19 mouse cellular contexts compared by ENCODE assay signal in genomic region chr5:112391676-112392323, GRCm38 (mm10). TPM values are rescaled to one million over a fixed set of nuclear protein-coding genes. Genes with fewer than 3 reads are reported as not detected.
DNase-seq lines count a peak whose midpoint lies in the region; ATAC-seq and TF ChIP-seq lines count a peak whose summit lies in the region.
"Had no signal": no experiment of that assay in that cellular context is flagged by ENCODE, and none has a peak within 500 bp of the region (broad histone marks: within the 10 kb centered on the region; RNA-seq: fewer than 3 reads in every experiment).

No protein-coding gene starts in this region.

- H3K36me3 ChIP-seq in thymus, adult 2 months (ENCODE audit: control insufficient read depth, insufficient read depth, low read length): no peaks in the 10 kb centered on the region
- no peaks in the 10 kb centered on the region for H3K36me3 ChIP-seq in intestine, embryonic 15.5 days
- H3K36me3 ChIP-seq: liver, embryonic 12.5 days had no signal

- no peak for TF ChIP-seq CTCF in layer of hippocampus, adult 2 months (conservative IDR thresholded peaks at IDR 0.05)
- TF ChIP-seq CTCF in thymus, adult 2 months (IDR thresholded peaks at IDR 0.05; ENCODE audit: borderline replicate concordance, control insufficient read depth, extremely low read depth, insufficient read depth, low read length, poor library complexity): no peak

- no peak overlapping the region for H3K4me2 ChIP-seq in intestine, embryonic 15.5 days (replicated peaks)
- H3K4me2 ChIP-seq: liver, embryonic 12.5 days had no signal

- no peak for TF ChIP-seq POLR2A in thymus, adult 2 months (IDR thresholded peaks at IDR 0.05; ENCODE audit: control insufficient read depth, extremely low read depth, insufficient read depth, low read length, poor library complexity)

- peak overlapping the region; percentile 98 for H3K27ac ChIP-seq in layer of hippocampus, adult 2 months
- no peak overlapping the region for H3K27ac ChIP-seq in thymus, adult 2 months (ENCODE audit: control insufficient read depth, insufficient read depth, low read length)
- no peak overlapping the region for H3K27ac ChIP-seq in intestine, embryonic 15.5 days
- H3K27ac ChIP-seq: liver, embryonic 12.5 days had no signal

- WGBS in thymus, adult 2 months: 82% methylated on average over 27 of the region's 27 CpGs
- 65% methylated on average over 27 of the region's 27 CpGs for WGBS in intestine, embryonic 15.5 days

- peaks cover 5% of the 10 kb centered on the region; the same call in 1 of the 2 replicates for H3K4me1 ChIP-seq in thymus, adult 2 months (replicated peaks; ENCODE audit: control insufficient read depth, insufficient read depth, low read length)
- H3K4me1 ChIP-seq in intestine, embryonic 15.5 days (replicated peaks): peaks cover 8% of the 10 kb centered on the region; the same call in 1 of the 2 replicates

- H3K27me3 ChIP-seq in thymus, adult 2 months (ENCODE audit: control insufficient read depth, insufficient read depth, low read length): peaks cover 12% of the 10 kb centered on the region; the same call in 1 of the 2 replicates
- H3K27me3 ChIP-seq in intestine, embryonic 15.5 days (replicated peaks): peaks cover 25% of the 10 kb centered on the region

- H3K4me3 ChIP-seq in layer of hippocampus, adult 2 months: peak overlapping the region; percentile 53
- H3K4me3 ChIP-seq in thymus, adult 2 months (ENCODE audit: control insufficient read depth, insufficient read depth, low read length): no peak overlapping the region
- H3K4me3 ChIP-seq in intestine, embryonic 15.5 days (replicated peaks): no peak overlapping the region
- H3K4me3 ChIP-seq: liver, embryonic 12.5 days had no signal

- H3K9ac ChIP-seq in intestine, embryonic 15.5 days: no peak overlapping the region
- H3K9ac ChIP-seq: liver, embryonic 12.5 days had no signal

- DNase-seq in cerebellum, adult 11-12 months: peak; percentile 58
- DNase-seq in cerebellum, adult 11 months: no peak
- DNase-seq in layer of hippocampus, adult 2 months (ENCODE audit: low spot score in 2 of 2): no peak
- no peak for DNase-seq in layer of hippocampus, adult 9-10 months (ENCODE audit: low spot score)
- DNase-seq in thymus, postnatal 4 days: peak; percentile 20
- no peak for DNase-seq in thymus, adult 2 months
- no peak for DNase-seq in heart, adult 18-20 months
- DNase-seq: kidney, adult 9 months had no signal

- no peak for ATAC-seq in intestine, embryonic 15.5 days
- ATAC-seq: hindbrain, embryonic 16.5 days; liver, embryonic 12.5 days had no signal

- no peaks in the 10 kb centered on the region for H3K9me3 ChIP-seq in intestine, embryonic 15.5 days
- H3K9me3 ChIP-seq: liver, embryonic 12.5 days had no signal

RNA-seq across cellular contexts. Expression of gene Asphd2, which starts 2.9 kb away (rescaled TPM):
- total RNA-seq in layer of hippocampus, adult 2 months (2021): 100 to 1,000 TPM; 223 to 224 TPM
- 0.05 and 0.67 TPM in 2 replicates for polyA plus RNA-seq in thymus, adult 2 months (2012; rRNA removed)
- 8.5 and 10.1 TPM in 2 replicates for polyA plus RNA-seq in intestine, embryonic 15.5 days (2015; fragmentation: Nextera tagmentation; extraction: Ambion mirVana)
- under 1 TPM; 0.42 to 0.87 TPM for total RNA-seq in heart, adult 18-20 months (2021)

RNA-seq across cellular contexts. Expression of gene Gm6583, which starts 36.0 kb away (rescaled TPM):
- total RNA-seq in layer of hippocampus, adult 2 months (2021): not detected
- polyA plus RNA-seq in thymus, adult 2 months (2012; rRNA removed): not detected in 2 replicates
- polyA plus RNA-seq in intestine, embryonic 15.5 days (2015; fragmentation: Nextera tagmentation; extraction: Ambion mirVana): 0.16 and 0.23 TPM in 2 replicates
- total RNA-seq in heart, adult 18-20 months (2021): not detected
- total RNA-seq: left cerebral cortex, postnatal 14 days had no signal
- polyA plus RNA-seq: brain, embryonic 14.5 days; frontal cortex, adult 2 months; gonadal fat pad, adult 2 months; heart, embryonic 14.5 days; small intestine, adult 2 months had no signal

RNA-seq across cellular contexts. Expression of gene Hps4, which starts 48.9 kb away (rescaled TPM):
- 10 to 100 TPM; 30.3 to 37.5 TPM for total RNA-seq in layer of hippocampus, adult 2 months (2021)
- 41.8 and 52.8 TPM in 2 replicates for polyA plus RNA-seq in thymus, adult 2 months (2012; rRNA removed)
- polyA plus RNA-seq in intestine, embryonic 15.5 days (2015; fragmentation: Nextera tagmentation; extraction: Ambion mirVana): 38.7 and 41.8 TPM in 2 replicates
- 10 to 100 TPM; 10.5 to 12.4 TPM for total RNA-seq in heart, adult 18-20 months (2021)

RNA-seq across cellular contexts. Expression of gene Srrd, which starts 49.0 kb away (rescaled TPM):
- 10 to 100 TPM; 21.4 to 30.4 TPM for total RNA-seq in layer of hippocampus, adult 2 months (2021)
- 56.2 and 64.4 TPM in 2 replicates for polyA plus RNA-seq in thymus, adult 2 months (2012; rRNA removed)
- 32.2 and 35.4 TPM in 2 replicates for polyA plus RNA-seq in intestine, embryonic 15.5 days (2015; fragmentation: Nextera tagmentation; extraction: Ambion mirVana)
- total RNA-seq in heart, adult 18-20 months (2021): 10 to 100 TPM in 1 of 2 experiments, 1 to 10 TPM in 1; 6.8 to 10.0 TPM

RNA-seq across cellular contexts. Expression of gene Gm6588, which starts 57.4 kb away (rescaled TPM):
- not detected for total RNA-seq in layer of hippocampus, adult 2 months (2021)
- polyA plus RNA-seq in thymus, adult 2 months (2012; rRNA removed): 0.07 TPM in 1 of 2 replicates, not detected in the other
- polyA plus RNA-seq in intestine, embryonic 15.5 days (2015; fragmentation: Nextera tagmentation; extraction: Ambion mirVana): not detected in 2 replicates
- total RNA-seq in heart, adult 18-20 months (2021): not detected
- total RNA-seq: left cerebral cortex, postnatal 14 days had no signal
- polyA plus RNA-seq: brain, embryonic 14.5 days; frontal cortex, adult 2 months; heart, embryonic 14.5 days; liver, embryonic 12.5 days; lung, embryonic 16.5 days; small intestine, adult 2 months; stomach, embryonic 14.5 days had no signal

Comparison
In these comparisons a context has a peak if more than half of its experiments do, and no peak if none do; other contexts are left out.
1. DNase-seq: peak in cerebellum, adult 11-12 months (single experiment) and thymus, postnatal 4 days (single experiment); none in cerebellum, adult 11 months (single experiment), layer of hippocampus, adult 2 months (0 of 2), layer of hippocampus, adult 9-10 months (single experiment), thymus, adult 2 months (single experiment) and heart, adult 18-20 months (0 of 2).
2. RNA of gene Asphd2, which starts 2.9 kb away (total RNA-seq): 223 to 224 TPM in layer of hippocampus, adult 2 months; 0.42 to 0.87 TPM in heart, adult 18-20 months; every median in the first group is over 100 times any median in the second.